Mouse (Mus musculus) heart, adult 18-20 months (tissue): ENCODE results near the gene Map7d2. TPM values are rescaled to one million over a fixed set of nuclear protein-coding genes. Genes with fewer than 3 reads are reported as not detected.
"Not testable (repeated sequence)": the region's sequence is repeated elsewhere in the genome, so short reads cannot be mapped to it uniquely, and the experiment has no call there.

Experiments
- DNase-seq, 2 experiments: peaks; one replicate each; pipeline ENCODE4 v3.0.0; 2021 to 2022; ENCODE audit warnings: mixed read lengths in 1 of 2
- long read RNA-seq, 2 experiments: library from polyadenylated mRNA; stranded (forward); transcript quantifications; one replicate each; pipeline ENCODE4 v2.0.0; 2021
- total RNA-seq, 2 experiments: library from RNA; stranded (reverse); gene quantifications; 2 replicates each; pipeline ENCODE4 v1.2.3; 2021

Map7d2 gene
- total RNA-seq = under 1 TPM; 0.74 to 0.87 TPM
- long read RNA-seq, experiment 1, partial matches to known transcripts = 0 of 3 reads
- long read RNA-seq, experiment 1, other reads (novel, unspliced or antisense) = 3 of 3 reads
- long read RNA-seq, experiment 2, partial matches to known transcripts = 0 of 2 reads
- long read RNA-seq, experiment 2, other reads (novel, unspliced or antisense) = 1 of 2 reads

DNA sequence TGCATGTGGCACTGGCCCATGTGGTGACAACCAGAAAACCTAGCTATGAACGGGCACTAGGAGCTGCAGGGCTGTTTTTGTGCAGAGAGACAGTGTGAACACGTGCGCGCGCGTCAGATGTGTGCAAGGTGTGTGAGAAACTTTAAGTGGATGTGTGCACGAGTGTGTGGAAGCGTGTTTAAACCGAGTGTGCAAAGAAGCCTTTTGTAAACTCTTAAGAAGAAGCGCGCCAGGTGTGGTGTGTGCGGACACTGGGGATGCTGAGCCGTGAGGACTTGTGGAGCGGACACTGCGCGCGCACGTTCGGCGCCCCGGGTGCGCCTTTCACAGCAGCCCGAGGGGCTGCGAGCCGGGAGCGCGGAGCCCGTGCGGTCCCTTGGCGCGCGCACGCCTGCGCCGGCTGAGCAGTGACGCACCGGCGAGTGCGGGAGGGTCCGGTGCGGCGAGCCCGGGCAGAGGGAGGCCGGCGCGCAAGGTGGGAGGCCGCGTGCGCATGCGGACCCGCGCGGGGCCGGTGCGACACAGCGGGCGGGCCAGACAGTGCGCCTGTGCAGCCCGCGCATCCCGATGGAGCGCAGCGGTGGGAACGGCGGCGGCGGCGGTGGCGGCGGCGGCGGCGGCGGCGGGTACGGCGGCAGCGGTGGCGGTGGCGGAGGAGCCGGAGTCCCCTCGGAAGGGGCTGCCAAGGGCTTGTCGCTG, at the start of gene Map7d2:
Map7d2 (plus strand) TSS at position 443 of the 699 bp plus-strand sequence.
- no peak for DNase-seq

DNA sequence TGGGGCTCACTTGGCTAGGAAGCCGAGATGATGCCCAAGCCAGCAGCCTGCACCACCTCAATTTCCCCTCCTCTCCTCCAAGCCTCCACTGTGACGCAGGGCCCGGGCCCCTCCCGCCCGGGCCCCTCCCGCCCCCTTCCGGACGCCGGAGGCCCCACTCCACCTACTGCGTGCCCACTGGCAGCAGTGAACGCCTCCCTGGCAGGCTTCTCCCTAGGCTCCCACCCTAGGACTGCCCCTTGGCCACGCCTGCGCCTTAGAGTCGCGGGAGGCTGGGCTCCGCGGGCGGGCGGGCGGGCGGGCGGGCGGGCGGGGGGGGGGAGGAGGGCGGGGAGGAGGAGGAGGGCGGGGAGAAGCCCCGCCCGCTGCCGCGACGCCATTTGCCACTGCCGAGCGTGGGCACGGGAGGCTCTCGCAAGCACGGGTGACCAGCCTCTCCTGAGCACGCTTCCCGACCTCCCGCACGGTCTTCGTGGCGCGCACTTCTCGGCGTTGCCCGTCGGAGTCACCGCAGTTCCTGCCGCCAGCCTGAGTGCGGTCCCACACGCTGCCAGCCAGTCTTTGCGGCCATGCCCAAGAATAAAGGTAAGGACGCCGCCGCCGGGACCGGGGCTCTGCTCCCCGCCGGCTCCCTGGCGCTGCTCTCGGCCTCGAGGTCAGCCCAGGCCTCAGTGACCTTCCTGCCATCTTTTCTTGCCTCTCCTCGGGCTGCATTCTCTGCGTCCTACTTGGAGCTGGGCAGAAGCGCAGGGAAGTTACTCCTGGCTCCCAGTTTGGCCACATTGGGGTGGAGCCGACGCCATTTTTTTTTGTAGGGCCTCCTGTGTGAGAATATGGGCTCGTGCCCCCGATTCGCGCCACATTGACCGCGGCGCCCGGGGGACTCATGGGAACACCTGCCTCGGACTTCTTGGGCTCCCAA, 42.3 kb upstream of the Map7d2 start, which contains the start of gene Eif1ax:
Eif1ax (plus strand) TSS at position 348 of the 922 bp plus-strand sequence.
- peak; percentile 72 to 89 for DNase-seq

DNA sequence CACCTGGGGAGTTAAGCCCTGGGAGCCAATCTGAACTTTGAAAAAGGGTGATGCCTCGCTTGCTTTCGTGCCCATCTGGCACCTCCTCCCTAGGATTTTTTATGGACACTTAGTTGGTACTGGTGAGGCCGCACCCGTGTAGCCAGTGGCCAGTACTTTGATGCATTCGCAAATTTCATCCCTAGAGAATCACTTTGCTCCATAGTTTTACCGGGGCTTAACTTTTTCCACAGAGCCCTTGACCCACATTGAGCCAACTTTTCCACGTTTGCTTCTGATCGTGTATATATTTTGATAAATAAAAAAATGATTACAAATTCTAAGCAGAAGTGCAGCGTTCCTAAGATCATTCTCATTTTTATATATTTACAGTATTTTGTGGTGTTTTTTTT, 41.6 kb upstream of the Map7d2 start:
- DNase-seq = no peak

DNA sequence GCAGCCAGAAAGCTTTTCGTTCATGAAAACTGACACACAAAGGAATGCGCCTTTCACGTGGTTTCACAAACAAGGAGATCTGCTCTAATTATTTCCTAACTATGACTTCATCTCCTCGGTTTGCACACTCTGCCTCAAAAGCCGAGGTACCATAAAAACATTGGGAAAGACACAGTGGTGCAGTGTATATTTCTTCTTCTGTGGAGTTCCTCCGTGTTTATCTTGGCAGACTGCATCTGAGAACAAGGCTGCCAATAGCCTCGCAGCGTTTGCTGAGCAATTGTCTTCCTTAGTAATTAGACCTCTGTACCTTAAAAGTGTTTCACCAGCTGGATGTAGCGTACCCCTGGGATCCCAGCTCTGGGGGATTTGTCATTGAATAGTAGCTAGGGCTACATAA, 27.3 kb upstream of the Map7d2 start:
- DNase-seq = peak in 1 of 2 experiments; percentile 1

DNA sequence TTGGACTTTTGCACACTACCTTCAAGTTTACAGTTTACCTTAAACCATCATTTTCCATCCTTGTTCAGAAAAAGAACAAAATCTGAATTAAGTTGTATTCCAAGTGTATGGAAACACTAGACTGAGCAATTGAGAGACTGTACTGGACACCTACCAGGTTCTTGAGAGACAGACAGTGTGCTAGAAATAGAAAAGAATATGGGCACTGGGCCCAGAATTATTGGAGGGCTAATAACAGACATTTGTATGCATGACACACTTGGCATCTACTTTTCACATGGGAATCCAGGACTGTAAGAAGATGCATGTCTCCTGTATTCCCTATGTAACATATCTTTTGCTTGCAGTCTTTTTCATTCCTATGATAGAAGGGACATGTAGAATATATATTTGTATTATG, 25.4 kb upstream of the Map7d2 start:
- peak in 1 of 2 experiments; percentile 39 for DNase-seq

DNA sequence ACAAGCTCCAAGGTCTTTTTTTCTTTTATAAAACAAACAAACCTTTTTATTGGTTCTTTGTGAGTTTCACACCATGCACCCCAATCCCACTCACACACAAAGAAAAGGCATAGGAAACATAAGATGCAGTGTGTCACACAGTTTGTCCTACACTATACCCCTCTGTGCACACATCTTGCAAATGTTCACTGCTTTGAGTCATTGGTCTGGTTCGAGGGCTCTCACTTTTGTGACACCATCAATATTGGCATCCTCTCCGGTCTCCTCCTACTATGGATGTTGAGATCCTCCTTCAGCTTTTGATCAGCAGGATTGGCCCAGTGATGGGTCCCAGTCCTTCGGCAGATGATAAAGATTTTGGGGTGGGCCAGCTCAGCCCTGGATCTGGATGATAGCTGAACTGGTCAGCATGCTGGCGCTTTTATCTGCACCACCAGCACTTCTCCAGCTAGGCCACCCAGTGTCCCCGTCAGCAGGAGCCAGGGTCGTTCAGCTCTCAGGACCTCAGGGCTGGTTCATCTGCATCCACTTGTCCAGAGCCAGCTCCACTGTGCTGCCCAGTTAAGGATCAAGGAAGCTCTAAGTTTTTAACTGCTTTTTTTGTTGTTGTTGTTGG, 23.9 kb upstream of the Map7d2 start:
- no peak for DNase-seq

DNA sequence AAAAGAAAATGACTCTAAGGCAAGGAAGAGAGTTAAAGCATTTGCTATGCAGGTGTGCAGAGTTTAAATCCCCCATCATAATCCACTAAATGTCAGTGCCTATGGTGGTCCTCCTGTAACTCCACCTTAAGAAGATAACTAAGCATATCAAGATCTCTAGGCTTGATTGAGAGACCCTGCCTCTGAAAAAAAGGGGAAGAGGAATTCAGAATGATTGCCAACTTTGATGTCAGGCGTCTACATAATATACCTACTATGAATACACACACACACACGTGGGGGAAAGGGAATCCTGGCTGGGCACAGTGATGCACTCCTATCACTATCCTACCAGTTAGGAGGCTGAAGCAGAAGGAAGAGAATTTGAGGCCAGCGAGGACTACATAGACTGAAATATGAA, 23.1 kb upstream of the Map7d2 start:
- no peak for DNase-seq

DNA sequence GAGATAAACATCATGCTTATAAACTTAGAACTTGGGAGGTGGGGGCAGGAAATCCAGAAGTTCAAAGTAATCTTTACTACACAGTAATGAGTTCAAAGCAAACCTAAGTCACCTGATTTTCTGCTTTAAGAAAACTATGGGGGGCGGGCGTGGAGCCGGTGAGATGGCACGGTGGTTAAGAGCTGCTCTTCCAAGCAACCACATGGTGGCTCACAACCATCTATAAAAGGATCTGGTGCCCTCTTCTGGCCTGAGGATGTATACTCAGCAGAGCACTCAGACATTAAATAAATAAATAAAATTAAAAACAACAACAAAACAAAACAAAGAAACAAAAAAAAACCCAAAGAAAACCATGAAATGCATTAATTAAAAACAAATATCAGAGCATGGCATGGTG, 5.1 kb upstream of the Map7d2 start:
- DNase-seq = peak; percentile 6 to 17

DNA sequence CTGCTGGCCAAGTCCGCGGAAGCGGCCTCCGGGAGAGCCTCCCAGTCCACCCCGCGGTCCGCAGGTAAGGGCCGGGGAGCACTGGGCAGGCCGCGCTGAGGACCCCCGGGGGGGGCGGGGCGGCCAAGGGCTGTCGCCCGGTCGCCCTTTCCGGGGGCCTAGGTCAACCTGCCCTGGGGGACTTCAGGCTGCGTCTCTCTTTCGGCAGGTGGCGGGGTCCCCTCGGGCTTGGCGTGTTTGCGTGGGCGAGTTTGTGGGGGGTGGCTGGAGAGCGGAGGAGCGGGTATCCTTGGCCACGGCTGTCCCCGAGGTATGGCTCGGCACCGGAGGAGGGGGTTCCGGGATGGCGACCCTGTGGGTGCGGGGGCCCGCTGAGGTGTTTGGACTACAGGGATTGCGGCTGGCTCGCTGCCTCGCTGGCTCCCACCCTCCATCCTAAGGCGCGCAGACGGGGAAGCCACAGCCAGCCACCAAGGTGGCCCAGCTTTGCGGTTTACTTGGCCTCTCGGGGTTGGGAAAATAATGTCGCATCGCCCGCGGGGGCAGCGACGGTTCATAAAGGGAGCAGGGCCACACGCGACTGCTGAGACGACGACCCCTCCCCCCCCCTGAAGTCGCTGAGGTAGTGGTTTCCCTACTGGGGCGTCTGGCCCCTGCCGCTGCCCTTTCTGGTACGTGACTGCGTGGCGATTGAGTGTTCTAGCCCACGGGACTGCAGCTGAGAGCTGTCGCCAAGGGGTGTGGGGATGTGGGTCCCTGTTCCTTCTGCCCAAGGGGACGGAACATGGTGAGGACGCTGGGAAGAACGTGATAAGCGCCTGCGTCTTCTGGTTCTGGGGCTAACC, 679 bp downstream of the Map7d2 start:
- DNase-seq = no peak

DNA sequence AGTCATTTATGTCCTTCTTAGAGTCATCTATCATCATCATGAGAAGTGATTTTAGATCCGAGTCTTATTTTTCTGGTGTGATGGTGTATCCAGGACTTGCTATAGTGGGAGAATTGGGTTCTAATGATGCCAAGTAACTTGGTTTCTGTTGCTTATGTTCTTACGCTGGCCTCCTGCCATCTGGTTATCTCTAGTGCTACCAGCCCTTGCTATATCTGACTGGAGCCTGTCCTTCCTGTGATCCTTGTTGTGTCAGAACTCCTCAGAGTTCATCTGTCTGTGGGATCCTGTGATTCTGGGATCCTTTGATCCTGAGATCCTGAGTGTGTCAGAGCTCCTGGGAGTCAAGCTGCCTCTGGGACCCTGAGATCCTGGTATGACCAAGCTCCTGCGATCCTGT, 16.1 kb downstream of the Map7d2 start:
- DNase-seq = not testable (repeated sequence)

DNA sequence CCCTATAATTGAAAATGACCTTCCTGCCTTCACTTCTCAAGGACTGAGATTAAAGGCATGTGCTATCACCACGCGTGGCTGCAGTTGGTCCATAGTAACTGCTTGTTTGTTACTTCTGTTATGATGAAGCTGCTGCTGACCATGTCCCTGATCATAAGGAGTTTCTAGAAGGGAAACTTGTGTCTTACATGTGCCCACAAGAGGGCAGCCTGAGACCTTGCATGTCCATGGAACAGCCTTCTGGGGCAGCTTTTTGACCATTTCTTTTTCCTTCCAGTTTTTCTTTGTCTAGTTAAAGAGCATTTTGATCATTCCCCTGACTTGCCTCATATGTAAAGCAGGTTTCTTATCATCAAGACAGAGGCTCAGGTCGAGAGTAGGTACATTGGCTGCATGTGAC, 27.8 kb downstream of the Map7d2 start:
- peak; percentile 9 to 22 for DNase-seq

DNA sequence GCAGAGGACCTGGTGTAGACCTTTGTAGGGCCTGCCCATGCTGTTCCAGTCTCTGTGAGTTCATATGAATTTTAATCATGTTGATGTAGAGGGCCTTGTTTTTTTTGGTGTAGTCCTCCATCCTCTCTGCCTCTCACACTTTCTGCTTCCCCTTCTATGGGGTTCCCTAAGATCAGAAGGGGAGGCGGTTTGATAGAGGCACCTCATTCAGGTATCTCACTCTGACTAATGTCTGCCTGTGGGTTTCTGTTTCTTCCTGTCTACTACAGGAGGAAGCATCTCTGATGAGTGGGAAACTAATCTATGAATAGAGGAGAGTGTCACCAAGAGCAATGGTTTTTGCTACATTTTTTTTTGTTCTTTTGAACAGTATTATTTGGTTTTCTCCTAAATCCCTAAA, 32.8 kb downstream of the Map7d2 start:
- no peak for DNase-seq

DNA sequence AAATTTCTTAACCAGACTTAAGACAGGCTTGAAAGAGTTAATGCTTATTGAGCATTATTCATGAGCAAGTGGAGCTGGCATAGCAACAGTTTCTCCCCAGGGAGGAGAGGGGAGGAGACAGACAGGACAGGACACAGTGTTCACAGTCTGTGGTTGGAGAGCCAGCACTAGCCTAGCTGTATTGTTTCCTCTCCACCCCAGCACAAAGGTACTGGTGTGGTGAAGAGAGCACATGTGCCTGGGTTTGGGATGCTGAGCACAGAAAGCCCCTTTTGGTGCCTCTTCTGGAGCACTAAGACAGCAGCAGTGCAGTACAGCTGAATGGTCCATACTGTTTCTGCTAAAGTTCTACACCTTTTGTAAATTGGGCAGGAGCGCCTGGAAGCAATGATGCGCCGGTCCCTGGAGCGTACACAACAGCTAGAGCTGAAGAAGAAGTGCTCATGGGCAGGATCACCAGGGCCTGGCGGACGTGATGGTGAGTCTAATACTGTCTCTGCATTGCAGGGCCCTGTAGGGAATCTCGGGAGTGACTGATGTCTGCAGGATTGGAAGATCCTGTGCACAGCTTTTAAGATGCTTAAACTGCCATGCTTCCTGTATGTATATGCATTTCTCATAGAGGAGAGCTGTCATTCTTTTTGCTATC, 44.8 kb downstream of the Map7d2 start:
- DNase-seq = peak in 1 of 2 experiments; percentile 9

DNA sequence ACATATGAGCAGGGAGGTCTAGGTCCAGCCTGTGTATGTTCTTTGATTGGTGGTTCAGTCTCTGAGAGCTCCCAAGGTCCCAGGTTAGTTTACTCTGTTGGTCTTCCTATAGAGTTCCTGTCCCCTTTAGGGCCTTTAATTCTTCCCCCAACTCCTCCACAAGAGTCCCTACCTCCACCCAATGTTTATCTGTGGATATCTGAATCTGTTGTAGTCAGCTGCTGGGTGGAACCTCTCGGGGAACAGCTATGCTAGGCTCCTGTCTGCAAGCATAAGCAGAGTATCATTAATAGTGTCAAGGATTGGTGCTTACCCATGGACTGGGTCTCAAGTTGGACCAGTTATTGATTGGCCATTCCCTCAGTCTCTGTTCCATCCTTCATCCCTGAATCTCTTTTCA, 60.4 kb downstream of the Map7d2 start:
- DNase-seq = no peak

DNA sequence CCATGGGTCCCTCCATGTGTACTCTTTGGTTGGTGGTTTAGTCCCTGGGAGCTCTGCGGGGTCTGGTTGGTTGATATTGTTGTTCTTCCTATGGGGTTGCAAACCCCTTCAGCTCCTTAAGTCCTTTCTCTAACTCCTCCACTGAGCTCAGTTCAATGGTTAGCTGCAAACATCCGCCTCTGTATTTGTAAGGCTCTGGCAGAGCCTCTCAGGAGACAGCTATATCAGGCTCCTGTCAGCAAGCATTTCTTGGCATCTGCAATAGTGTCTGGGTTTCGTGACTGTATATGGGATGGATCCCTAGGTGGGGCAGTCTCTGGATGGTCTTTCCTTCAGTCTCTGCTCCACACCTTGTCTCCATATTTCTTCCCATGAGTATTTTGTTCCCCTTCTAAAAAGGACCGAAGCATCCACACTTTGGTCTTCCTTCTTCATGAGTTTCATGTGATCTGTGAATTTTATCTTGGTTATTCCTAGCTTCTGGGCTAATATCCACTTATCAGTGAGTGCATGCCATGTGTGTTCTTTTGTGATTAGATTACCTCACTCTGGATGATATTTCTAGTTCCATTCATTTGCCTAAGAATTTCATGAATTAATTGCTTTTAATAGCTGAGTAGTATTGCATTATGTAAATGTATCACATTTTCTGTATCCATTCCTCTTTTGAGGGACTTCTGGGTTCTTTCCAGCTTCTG, 64.0 kb downstream of the Map7d2 start:
- not testable (repeated sequence) for DNase-seq

DNA sequence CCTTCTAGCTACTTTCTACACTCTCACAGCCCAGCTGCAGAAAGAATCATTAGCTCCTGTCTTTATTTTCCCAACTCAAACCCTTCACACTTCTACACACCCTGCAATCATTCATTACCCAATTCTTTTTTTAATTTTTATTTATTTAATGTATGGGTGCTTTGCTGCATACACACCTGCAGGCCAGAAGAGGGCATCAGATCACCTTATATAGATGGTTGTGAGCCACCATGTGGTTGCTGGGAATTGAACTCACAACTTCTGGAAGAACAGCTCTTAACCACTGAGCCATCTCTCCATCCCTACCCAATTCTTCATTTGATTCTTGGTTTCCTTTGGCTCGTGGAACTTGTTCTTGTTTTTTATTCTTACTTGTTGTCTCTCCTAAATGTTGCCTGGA, 69.9 kb downstream of the Map7d2 start:
- DNase-seq = no peak

DNA sequence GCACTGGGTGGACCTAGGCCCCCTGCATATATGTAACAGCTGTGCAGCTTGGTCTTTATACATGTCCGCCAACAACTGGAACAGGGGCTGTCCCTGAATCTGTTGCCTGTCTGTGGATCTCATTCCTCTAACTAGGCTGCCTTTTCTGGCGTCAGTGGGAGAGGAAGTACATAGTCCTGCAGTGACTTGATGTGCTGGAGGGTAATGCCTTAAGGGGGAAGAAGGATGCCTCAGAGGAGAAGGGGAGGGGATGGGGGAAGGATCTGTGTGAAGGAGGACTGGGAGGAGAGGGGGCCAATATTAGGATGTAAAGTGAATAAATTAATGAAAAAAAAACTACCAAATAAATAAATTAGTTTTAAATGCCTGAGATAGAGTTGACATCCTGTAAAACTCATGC, 88.8 kb downstream of the Map7d2 start:
- no peak for DNase-seq

DNA sequence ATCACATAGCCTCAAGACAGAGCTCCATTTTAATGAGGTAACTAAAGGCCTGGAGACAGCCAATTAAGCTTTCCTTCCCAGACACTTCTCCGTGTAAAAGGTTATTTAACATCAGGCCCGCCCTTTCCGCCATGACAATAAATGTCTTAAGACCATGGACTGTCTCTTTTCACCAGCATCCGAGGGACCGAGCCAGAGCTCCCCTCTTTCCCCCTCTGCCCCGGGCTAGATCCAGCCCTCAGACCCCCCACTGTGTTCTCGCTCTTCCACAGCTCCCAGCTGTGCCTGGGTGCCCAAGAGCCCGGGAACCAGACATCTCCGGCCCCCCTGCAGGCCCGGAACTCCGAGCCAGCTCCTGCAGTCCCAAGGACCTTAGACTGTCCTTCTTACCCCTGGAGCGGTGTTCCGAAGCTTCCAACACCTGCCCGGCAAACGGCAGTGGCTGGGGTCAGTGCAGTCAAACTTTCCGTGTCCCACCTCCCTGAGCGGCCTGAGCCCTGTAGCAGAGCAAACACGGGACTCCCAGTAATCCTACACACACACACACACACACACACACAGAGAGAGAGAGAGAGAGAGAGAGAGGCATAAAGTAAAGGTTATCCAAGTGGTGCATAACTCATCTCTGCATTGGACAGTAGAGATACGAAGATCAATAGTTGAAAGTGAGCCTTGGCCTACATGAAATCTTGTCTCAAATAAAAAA, 94.1 kb downstream of the Map7d2 start:
- no peak for DNase-seq

DNA sequence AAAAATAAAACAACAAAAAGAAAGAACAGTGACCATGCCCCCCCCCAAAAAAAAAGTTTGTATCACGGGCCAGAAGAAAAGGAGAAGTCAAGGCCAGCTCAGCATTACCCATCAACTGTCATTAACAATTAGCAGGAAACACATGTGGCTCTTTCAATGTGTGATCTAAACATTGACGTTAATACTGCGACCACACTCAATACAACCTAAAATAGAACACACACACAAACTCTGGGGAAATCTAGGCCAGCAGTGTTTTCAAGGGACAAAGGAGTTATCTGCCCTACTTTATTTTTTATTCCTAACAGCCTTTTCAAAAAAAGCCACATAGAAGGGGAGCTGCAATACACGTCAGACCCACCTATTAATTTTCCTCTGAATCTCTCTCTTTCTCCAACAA, 94.7 kb downstream of the Map7d2 start:
- no peak for DNase-seq
